Mouse (Mus musculus) thymus, adult 2 months (tissue): Measurements from ENCODE around the gene Ankrd9.

Source experiments
- CTCF ChIP-seq: fragments of 200-500 bp; IDR thresholded peaks from 2 replicates; pipeline ENCODE4 v1.5.1; 2012; ENCODE audit warnings: mild to moderate bottlenecking, control low read depth, low read length, moderate library complexity, borderline replicate concordance; ENCODE audit not compliant: control insufficient read depth, poor library complexity, insufficient read depth; ENCODE audit errors: extremely low read depth
- POLR2A ChIP-seq: fragments of 200-500 bp; IDR thresholded peaks from 2 replicates; pipeline ENCODE4 v1.6.1; 2012; ENCODE audit warnings: mild to moderate bottlenecking, low read length, control low read depth, moderate library complexity; ENCODE audit not compliant: control insufficient read depth, poor library complexity, insufficient read depth; ENCODE audit errors: extremely low read depth

DNA sequence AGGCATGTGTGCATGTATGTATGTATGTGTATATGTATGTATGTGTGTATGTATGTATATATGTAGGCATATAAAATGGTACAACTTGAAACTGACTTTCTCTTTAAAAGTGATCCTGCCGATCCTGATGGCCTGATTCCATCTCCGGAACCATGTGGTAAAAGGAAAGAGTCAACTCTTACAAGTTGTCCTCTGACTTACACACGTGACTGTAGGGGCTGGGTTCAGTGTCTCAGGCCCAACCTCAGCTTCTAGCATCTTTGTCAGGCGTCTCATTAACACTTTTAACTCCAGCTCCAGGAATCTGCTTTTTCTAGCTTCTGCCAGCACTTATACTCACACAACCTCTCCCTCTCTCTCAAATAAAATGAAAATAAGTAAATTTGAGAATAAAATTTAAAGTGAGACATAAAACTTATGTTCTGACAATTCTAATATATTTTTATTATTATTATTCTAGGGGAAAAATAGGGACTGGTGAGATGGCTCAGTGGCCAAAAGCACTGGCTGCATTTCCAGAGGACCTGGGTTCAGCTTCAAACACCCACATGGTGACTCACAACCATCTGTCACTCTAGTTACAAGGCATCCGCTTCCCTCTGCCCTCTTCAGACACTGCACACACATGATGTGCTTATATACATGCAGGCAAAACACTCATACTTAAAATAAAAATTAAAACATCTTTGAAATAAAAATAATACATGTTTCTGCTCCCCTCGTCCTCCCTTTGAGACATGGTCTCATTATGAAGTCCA is 26.0 kb downstream of the Ankrd9 start:
- no peak for TF ChIP-seq CTCF
- no peak for TF ChIP-seq POLR2A
